Mouse (Mus musculus) cerebral cortex, adult 2 months (tissue): Measurements from ENCODE around the gene Ostc.

ENCODE experiments used
- WGBS: fragments of 180-500 bp; shearing (Covaris S2); methylation state at CpG from one replicate; pipeline ENCODE4 v1.1.7; 2018; 5-methylcytosine and 5-hydroxymethylcytosine counted together

Gene Ostc

DNA sequence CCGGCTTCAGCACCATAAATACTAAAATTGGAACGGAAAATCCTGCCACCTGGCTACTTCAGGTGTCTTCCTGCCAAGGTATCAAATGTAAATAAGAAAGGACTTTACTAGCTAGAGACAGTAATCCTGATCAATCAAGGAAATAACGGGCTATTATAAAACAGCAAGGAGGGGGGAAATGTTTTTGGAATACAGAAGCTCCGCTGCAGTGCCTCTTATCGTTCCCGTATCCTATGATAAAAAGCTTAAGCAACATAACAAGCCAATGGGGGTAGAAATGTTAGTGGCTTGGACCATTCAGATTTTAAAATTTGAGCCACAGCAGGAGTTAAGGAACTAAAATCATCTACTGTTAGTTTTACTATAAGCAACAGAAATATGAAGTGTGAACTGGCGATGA lies 859 bp upstream of the Ostc start:
- 30% methylated on average over 7 of the region's 7 CpGs for WGBS

GRCm38 (mm10) chr3:130708529-130708928 lies 715 bp downstream of the Ostc start:
- 0% methylated on average over 5 of the region's 5 CpGs for WGBS

GRCm38 (mm10) chr3:130702289-130702688 lies 7.0 kb downstream of the Ostc start:
- WGBS = 79% methylated on average over 6 of the region's 6 CpGs

DNA sequence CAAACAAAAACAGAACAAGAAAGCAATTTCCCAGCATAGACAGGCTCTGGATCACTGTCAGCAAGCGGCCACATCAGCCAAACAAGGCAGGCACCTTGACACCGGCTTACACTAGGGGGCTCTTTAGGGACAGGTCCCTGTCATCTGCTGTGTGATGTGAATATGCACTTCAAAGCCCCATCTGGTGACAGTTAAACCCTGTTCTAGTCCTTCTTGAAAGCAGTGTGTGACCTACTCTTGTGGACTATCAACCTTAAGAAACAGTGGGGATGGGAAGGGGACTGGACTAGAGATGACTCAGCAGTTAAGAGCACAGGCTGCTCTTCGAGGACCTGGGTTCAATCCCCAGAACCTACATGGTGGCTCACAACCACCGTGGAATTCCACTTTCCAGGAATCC lies 11.6 kb downstream of the Ostc start:
- WGBS = 81% methylated on average over 4 of the region's 4 CpGs

DNA sequence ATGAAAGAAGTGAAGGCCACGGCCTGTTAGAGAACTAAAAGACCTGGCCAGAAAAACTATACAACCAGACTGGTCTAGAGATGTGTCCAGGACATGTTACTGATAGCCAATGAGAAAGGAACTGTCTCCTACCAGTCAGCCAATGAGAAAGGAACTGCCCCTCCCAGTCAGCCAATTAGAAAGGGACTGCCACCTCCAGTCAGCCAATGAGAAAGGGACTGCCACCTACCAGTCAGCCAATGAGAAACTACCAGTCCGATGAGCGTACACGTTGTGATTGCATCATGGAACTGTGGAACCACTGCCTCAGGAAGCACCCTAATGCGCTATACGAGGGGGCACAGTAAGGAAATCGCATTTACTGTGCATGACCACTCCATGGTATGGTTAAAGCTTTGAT lies 14.5 kb downstream of the Ostc start:
- WGBS = 93% methylated on average over 7 of the region's 7 CpGs

DNA sequence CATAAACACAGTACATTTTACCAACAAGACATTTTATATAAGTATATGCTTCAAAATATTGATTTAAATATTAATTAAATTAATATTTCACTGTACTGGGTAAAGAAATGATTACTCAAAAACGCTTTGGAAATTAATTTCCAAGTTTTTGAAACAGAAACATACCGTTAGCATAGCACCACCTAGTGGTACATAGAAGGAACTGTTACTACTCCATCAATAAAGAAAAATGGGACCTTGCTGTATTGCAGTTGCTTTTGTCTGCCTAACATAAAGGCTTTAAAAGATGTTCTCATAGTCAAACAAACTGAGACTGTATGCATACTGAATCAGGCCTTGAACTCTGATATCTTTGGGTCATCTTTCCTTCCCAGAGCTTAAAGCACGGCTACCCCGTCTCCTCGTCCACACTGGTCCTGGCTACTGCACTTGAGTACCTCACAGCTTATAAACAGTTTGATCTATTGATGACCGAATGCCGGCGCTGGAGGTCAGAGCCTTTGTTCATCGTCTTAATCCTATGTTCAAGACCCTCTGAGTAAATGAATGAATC lies 15.1 kb downstream of the Ostc start:
- 58% methylated on average over 9 of the region's 9 CpGs for WGBS

- WGBS = 44% methylated on average over 12 of the region's 12 CpGs
Measured at GRCm38 (mm10) chr3:130691596-130692170, 17.6 kb downstream of the Ostc start.

- 16% methylated on average over 20 of the region's 20 CpGs for WGBS
Measured at GRCm38 (mm10) chr3:130690834-130691595, 18.2 kb downstream of the Ostc start.

GRCm38 (mm10) chr3:130689630-130690029 lies 19.6 kb downstream of the Ostc start:
- WGBS = 17% methylated on average over 12 of the region's 12 CpGs

DNA sequence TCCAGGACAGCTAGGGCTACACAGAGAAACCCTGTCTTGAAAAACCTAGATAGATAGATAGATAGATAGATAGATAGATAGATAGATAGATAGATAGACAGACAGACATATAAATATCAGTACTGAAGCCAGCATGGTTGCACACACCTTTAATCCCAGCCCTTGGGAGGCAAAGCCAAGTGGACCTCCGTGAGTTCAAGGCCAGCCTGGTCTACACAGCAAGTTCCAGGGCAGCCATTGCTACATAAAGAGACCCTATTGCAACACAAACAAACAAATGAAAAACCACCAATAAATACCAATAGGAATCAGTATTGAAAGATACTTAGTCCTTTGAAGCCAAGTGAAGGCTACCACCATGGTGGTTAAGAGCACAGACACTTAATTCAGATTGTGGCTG lies 22.2 kb downstream of the Ostc start:
- WGBS = 96% methylated on average over 1 of the region's 1 CpGs

DNA sequence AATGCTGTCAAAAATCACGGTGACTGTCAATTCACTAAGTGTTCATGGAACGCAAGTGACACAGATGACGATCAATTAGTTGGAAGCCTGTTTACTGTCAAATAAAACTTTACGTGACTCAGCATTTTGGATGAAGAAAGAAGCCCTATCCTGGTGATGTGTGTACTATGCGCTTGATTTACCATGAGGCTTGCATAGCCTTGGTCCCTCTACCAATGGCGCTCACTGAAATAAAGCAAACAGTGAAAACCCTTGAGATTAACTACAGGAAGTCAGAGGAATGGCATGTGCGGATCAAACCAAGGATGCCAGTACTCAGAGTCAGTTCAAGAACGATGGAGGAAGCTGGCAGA lies 24.3 kb downstream of the Ostc start:
- 80% methylated on average over 8 of the region's 8 CpGs for WGBS

- WGBS = 71% methylated on average over 9 of the region's 9 CpGs
Measured at GRCm38 (mm10) chr3:130684276-130685013, 24.8 kb downstream of the Ostc start.

- 92% methylated on average over 8 of the region's 8 CpGs for WGBS
Measured at GRCm38 (mm10) chr3:130683836-130684235, 25.4 kb downstream of the Ostc start.

DNA sequence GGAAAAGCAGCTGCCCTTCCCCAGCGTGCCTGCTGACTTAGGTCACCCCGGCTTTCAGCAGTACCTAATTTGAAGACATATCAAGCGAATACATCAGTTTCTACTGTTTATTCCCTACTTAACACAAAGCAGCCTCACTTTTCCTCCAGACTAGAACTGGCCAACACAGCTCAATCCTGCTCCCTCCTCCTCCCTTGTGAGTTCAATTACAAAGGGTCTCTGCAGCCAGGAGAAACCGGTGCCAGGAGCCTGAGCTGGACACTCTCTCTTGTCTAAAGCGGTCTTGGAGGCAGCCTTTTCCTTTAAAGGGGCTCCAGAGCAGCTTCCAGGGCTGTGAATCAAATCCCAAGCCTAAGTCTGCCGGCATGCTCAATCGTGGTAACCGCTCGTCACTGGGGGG lies 27.1 kb downstream of the Ostc start:
- 82% methylated on average over 9 of the region's 9 CpGs for WGBS

- WGBS = 92% methylated on average over 2 of the region's 2 CpGs
Measured at GRCm38 (mm10) chr3:130681226-130681625, 28.0 kb downstream of the Ostc start.

- WGBS = 96% methylated on average over 19 of the region's 19 CpGs
Measured at GRCm38 (mm10) chr3:130677671-130678460, 31.4 kb downstream of the Ostc start.

DNA sequence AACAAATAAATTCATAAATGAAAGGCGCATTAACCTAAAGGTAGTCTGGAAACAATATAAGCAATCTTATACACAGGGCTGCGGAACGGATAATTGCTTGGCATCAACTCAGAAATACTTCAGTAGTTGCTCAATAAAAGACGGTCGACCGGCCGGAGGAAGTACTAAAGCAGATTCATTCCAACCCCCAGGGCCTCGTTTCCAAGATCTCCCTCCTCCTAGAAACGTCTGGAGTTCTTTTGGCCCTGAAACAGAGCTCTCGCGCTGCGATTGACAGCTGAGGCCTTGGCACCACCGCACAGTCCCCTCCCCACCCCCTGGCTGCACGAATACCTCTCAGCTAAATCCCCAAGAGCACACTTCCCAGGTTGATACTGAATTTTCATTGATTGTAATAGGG lies 38.0 kb downstream of the Ostc start:
- WGBS = 53% methylated on average over 14 of the region's 14 CpGs

DNA sequence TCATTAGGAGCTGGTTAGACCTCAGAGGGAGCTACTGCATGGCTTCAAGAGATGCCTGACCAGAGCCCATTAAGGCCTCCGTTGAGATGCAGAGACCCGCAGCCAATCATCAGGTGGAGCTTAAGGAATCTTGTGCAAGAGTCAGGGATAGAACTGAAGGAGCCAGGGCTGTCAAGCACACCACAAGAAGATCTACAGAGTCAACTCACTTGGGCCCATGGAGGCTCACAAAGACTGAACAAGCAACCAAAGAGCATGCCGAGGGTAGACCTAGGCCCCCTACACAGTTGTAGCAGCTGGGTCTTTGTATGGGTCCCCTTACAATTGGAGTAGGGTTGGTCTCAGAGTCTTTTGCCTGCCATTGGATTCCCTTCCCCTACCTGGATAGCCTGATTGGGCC lies 46.7 kb downstream of the Ostc start:
- 93% methylated on average over 3 of the region's 3 CpGs for WGBS

DNA sequence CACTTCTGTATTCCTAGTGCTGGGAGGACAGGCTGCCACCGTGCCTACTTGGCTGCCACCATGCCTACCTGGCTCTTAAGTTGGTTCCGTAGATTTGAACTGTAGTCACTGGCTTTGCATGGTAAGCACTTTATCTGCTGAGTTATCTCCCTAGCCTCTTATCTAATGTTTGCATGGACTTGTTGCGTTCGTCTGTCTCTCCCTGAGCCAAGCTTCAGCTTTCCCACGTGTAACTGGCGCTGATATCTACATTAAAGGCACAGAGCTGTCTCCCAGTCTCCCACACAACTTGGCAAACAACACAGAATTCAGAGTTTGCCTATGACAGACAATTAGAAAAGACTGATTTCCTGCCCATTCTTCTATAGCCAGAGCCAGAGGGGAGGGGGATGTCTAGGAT lies 48.6 kb downstream of the Ostc start:
- WGBS = 55% methylated on average over 6 of the region's 6 CpGs

DNA sequence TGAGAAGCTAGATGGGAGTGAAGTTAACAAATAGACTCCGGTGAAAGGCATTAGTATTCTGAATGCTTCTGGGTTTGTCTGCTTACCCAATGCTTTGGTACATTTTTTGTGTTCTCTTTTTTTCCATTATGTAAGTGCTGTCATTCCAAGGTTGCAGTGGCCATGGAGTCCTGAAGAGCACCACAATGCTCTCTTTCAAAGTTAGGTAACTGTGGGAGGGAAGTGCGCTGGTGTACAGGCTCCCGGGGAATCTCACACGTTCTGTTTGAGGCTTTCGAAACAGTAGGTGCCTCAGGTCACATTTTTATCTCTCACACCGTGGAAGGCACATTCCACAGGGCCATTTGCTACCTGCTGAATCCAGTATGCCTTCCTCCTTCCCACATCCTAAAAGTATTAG lies 59.7 kb downstream of the Ostc start:
- WGBS = 52% methylated on average over 6 of the region's 6 CpGs

DNA sequence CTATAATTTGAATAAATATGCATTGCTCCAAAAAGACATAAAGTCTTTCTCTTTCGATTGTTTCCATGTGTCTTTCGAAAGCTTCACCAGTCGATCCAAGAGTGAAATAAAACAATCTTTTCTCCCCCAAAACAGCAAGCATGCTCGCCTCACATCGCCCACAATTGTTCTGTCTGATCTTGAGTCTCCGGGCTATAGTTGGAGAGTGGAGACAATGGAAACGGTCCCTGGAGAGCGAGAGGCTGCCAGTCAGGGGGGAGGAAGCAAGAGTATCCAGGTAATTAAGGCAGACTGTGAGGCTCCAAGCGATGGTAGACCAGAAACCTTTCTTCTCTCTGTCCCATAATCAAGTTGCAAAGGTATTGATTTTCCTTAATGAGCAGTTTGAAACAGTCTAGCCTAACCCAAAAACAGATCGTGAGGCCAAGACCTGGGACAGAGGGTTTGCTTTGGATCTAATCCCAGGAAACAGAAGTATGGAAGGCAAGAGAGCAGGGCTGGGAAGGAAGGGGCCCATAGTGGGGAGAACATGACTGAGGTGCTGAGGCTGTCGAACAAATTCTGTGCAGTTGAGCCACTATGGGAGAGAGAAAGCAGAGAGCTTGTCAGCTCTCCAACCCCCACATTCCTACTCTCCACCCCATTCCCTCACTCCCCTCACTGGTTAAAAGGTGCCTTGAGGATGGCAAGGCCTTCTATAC lies 63.0 kb downstream of the Ostc start:
- WGBS = 66% methylated on average over 11 of the region's 11 CpGs
